Mouse (Mus musculus) lung, adult 18-20 months (tissue): ENCODE measurements at regions not wholly inside any gene's neighbourhood (a gene's known extent, or its start where the extent isn't known, plus 50 kb on each side); places are given as distances from the start of the nearest gene placed in this dataset.

Experiments
- DNase-seq, 2 experiments: peaks; one replicate each; pipeline ENCODE4 v3.0.0; 2022; ENCODE audit warnings: mixed read lengths in 2 of 2

GRCm38 (mm10) chr11:18011101-18011733 is 57.5 kb upstream of the Etaa1 start:
- DNase-seq, result peak; percentile 7 to 16

- no peak for DNase-seq
Observed at GRCm38 (mm10) chr11:18008140-18008539, 54.5 kb upstream of the Etaa1 start.
